Mouse (Mus musculus) liver, embryonic 14.5 days (tissue): ENCODE data around the gene Rufy3. TPM values are rescaled to one million over a fixed set of nuclear protein-coding genes. Genes with fewer than 3 reads are reported as not detected.

Experiments used
- ATAC-seq: fragments of 200-750 bp; cut with Nextera tagmentation; 2 replicates; pipeline ENCODE4 v1.8.0; 2017; ENCODE audit warnings: moderate number of reproducible peaks, mild to moderate bottlenecking, moderate library complexity; ENCODE audit not compliant: insufficient read depth
- DNase-seq, 3 experiments: peaks; one replicate each; pipeline ENCODE4 v3.0.0-alpha.2; 2012 to 2013; ENCODE audit warnings: low read depth in 3 of 3, low spot score in 3 of 3
- H3K27ac ChIP-seq: fragments of 300-500 bp; sonication (generic); 2 replicates; pipeline ENCODE4 v1.5.1; 2014; ENCODE audit warnings: moderate library complexity, mild to moderate bottlenecking, control low read depth, inconsistent platforms
- H3K27me3 ChIP-seq: fragments of 300-500 bp; sonication (generic); 2 replicates; pipeline ENCODE4 v1.6.1; 2014; ENCODE audit warnings: mild to moderate bottlenecking, low read length, moderate library complexity; ENCODE audit not compliant: control insufficient read depth, insufficient read depth
- H3K36me3 ChIP-seq: fragments of 300-500 bp; sonication (generic); replicated peaks from 2 replicates; pipeline ENCODE4 v1.6.1; 2014; ENCODE audit warnings: low read depth; ENCODE audit not compliant: control insufficient read depth, insufficient read depth
- H3K4me1 ChIP-seq, 2 experiments: fragments of 200-500 bp in 1 of 2; fragments of 300-500 bp in 1 of 2; sonication (generic) in 1 of 2; replicated peaks; 2 replicates each; pipeline ENCODE4 v1.6.1; 2012 to 2014; ENCODE audit warnings: antibody characterized with exemption in 1 of 2, inconsistent platforms in 1 of 2, low read length in 1 of 2; ENCODE audit not compliant: control insufficient read depth in 2 of 2, insufficient read depth in 2 of 2
- H3K4me2 ChIP-seq: fragments of 300-500 bp; sonication (generic); 2 replicates; pipeline ENCODE4 v1.6.1; 2014; ENCODE audit warnings: low read depth, mild to moderate bottlenecking, control low read depth, moderate library complexity
- H3K4me3 ChIP-seq, 2 experiments: fragments of 200-500 bp in 1 of 2; fragments of 300-500 bp in 1 of 2; sonication (generic) in 1 of 2; 2 replicates each; pipeline ENCODE4 v1.5.1; 2012 to 2014; ENCODE audit warnings: low read depth in 2 of 2, low read length in 2 of 2, mild to moderate bottlenecking in 2 of 2, control low read depth in 1 of 2, inconsistent platforms in 1 of 2, moderate library complexity in 1 of 2; ENCODE audit not compliant: insufficient read depth in 1 of 2
- H3K9ac ChIP-seq: fragments of 300-500 bp; sonication (generic); replicated peaks from 2 replicates; pipeline ENCODE4 v1.6.1; 2014; ENCODE audit warnings: mild to moderate bottlenecking, control low read depth, moderate library complexity
- H3K9me3 ChIP-seq: fragments of 300-500 bp; sonication (generic); 2 replicates; pipeline ENCODE4 v1.6.1; 2016; ENCODE audit warnings: low read length, mixed read lengths; ENCODE audit not compliant: control insufficient read depth
- CTCF ChIP-seq: IDR thresholded peaks from 2 replicates; pipeline ENCODE4 v1.5.1; 2016; ENCODE audit warnings: antibody characterized with exemption, low read depth, control low read depth
- EP300 ChIP-seq: IDR thresholded peaks from 2 replicates; pipeline ENCODE4 v1.6.1; 2016; ENCODE audit warnings: antibody characterized with exemption, low read depth
- WGBS: fragments of 180-500 bp; shearing (Covaris S2); extraction: QIAGEN DNeasy Blood & Tissue Kit; methylation state at CpG from one replicate; pipeline ENCODE4 v1.1.7; 2014; ENCODE audit not compliant: insufficient replicate concordance; 5-methylcytosine and 5-hydroxymethylcytosine counted together
- polyA plus RNA-seq, 2 experiments: library from polyadenylated mRNA; depleted of rRNA in 1 of 2; stranded (reverse) in 1 of 2; unstranded in 1 of 2; fragments of >200 nt; fragmentation: Nextera tagmentation in 1 of 2; extraction: Ambion mirVana in 1 of 2; gene quantifications; 2 replicates each; pipeline versions ENCODE4 v1.2.1 to v1.2.3; 2012 to 2014

Gene Rufy3
- polyA plus RNA-seq, 2 experiments = 3.5 to 4.1 TPM

- Histone ChIP-seq H3K4me3 (no peak overlapping the region), H3K9me3 (no peaks in the 10 kb centered on the region), H3K27ac (no peak overlapping the region), H3K27me3 (peaks cover 4% of the 10 kb centered on the region; the same call in 1 of the 2 replicates), H3K4me1 (peaks cover 0 to 3% of the 10 kb centered on the region in 2 experiments; a peak in 1 of 4 replicates), H3K9ac (no peak overlapping the region), H3K4me2 (no peak overlapping the region), H3K36me3 (no peaks in the 10 kb centered on the region)
- WGBS = 53% methylated on average over 8 of the region's 8 CpGs
- ATAC-seq (no peak), DNase-seq (no peak)
- TF ChIP-seq EP300 (no peak), CTCF (no peak)
These were observed 123.2 kb downstream of the Rufy3 start for GRCm38 (mm10) chr5:88687996-88688406.

- TF ChIP-seq CTCF (no peak), EP300 (no peak)
- DNase-seq (no peak), ATAC-seq (peak; percentile 26; the same call in 1 of the 2 replicates)
- Histone ChIP-seq H3K4me3 (no peak overlapping the region), H3K27ac (no peak overlapping the region), H3K36me3 (no peaks in the 10 kb centered on the region), H3K4me1 (peaks cover 0 to under 1% of the 10 kb centered on the region in 2 experiments; a peak in 1 of 4 replicates), H3K27me3 (peaks cover 4% of the 10 kb centered on the region; the same call in 1 of the 2 replicates), H3K9me3 (no peaks in the 10 kb centered on the region), H3K9ac (no peak overlapping the region), H3K4me2 (no peak overlapping the region)
- 61% methylated on average over 15 of the region's 15 CpGs for WGBS
These were observed 123.8 kb downstream of the Rufy3 start for GRCm38 (mm10) chr5:88688583-88689187.

GRCm38 (mm10) chr5:88689279-88689938 lies 124.6 kb downstream of the Rufy3 start:
- Histone ChIP-seq H3K4me2 (no peak overlapping the region), H3K27me3 (peaks cover 4% of the 10 kb centered on the region; the same call in 1 of the 2 replicates), H3K27ac (no peak overlapping the region), H3K36me3 (no peaks in the 10 kb centered on the region), H3K9ac (no peak overlapping the region), H3K4me1 (no peaks in the 10 kb centered on the region; a peak in 1 of 4 replicates), H3K4me3 (no peak overlapping the region), H3K9me3 (no peaks in the 10 kb centered on the region)
- ATAC-seq (no peak), DNase-seq (no peak)
- TF ChIP-seq CTCF (peak; percentile 64), EP300 (no peak)
- 58% methylated on average over 3 of the region's 3 CpGs for WGBS

GRCm38 (mm10) chr5:88690681-88691505 lies 126.1 kb downstream of the Rufy3 start:
- Histone ChIP-seq H3K36me3 (no peaks in the 10 kb centered on the region), H3K4me2 (peak overlapping the region; percentile 11; the same call in 1 of the 2 replicates), H3K9ac (no peak overlapping the region), H3K27me3 (no peaks in the 10 kb centered on the region), H3K4me3 (no peak overlapping the region), H3K27ac (no peak overlapping the region), H3K9me3 (no peaks in the 10 kb centered on the region), H3K4me1 (no peaks in the 10 kb centered on the region; a peak in 1 of 4 replicates)
- no peak for TF ChIP-seq EP300
- TF ChIP-seq CTCF = no peak
- no peak for DNase-seq
- WGBS = 55% methylated on average over 10 of the region's 10 CpGs
- ATAC-seq = no peak
